ENCODE assay signal across 13 mouse cellular contexts in genomic region chr17:47322991-47323295, GRCm38 (mm10).
"Had no signal": no experiment of that assay in that cellular context is flagged by ENCODE, and none has a peak within 500 bp of the region (broad histone marks: within the 10 kb centered on the region; RNA-seq: fewer than 3 reads in every experiment).

No protein-coding gene starts in this region.

- H3K4me1 ChIP-seq: limb, embryonic 15.5 days; neural tube, embryonic 15.5 days had no signal

- H3K27ac ChIP-seq: limb, embryonic 15.5 days; liver, embryonic 12.5 days; neural tube, embryonic 15.5 days had no signal

- H3K27me3 ChIP-seq: limb, embryonic 15.5 days; liver, embryonic 12.5 days; neural tube, embryonic 15.5 days had no signal

- DNase-seq: lung, embryonic 14.5 days; lung, postnatal 10 days; lung, postnatal 4 days; midbrain, embryonic 14.5 days; right cerebral cortex, postnatal 25 days; thymus, adult 2 months; thymus, postnatal 25 days had no signal

- H3K4me2 ChIP-seq: limb, embryonic 15.5 days; liver, embryonic 12.5 days; lung, embryonic 14.5 days; neural tube, embryonic 15.5 days had no signal

- H3K9me3 ChIP-seq: limb, embryonic 15.5 days; liver, embryonic 12.5 days; midbrain, embryonic 10.5 days; neural tube, embryonic 15.5 days had no signal

- H3K4me3 ChIP-seq: limb, embryonic 15.5 days; liver, embryonic 12.5 days; midbrain, embryonic 10.5 days; myocyte; neural tube, embryonic 15.5 days had no signal

- H3K9ac ChIP-seq: limb, embryonic 15.5 days; liver, embryonic 12.5 days; lung, embryonic 14.5 days; neural tube, embryonic 15.5 days had no signal

- ATAC-seq: intestine, embryonic 16.5 days; liver, embryonic 12.5 days had no signal
